21 mouse cellular contexts compared by ENCODE assay signal in genomic region chr10:98611707-98612360, GRCm38 (mm10).
"Had no signal": no experiment of that assay in that cellular context is flagged by ENCODE, and none has a peak within 500 bp of the region (broad histone marks: within the 10 kb centered on the region; RNA-seq: fewer than 3 reads in every experiment).

No protein-coding gene starts in this region.

- H3K27me3 ChIP-seq: kidney, embryonic 15.5 days; limb, embryonic 12.5 days; limb, embryonic 15.5 days; midbrain, embryonic 12.5 days; midbrain, embryonic 15.5 days; neural tube, embryonic 12.5 days; neural tube, embryonic 15.5 days; stomach, embryonic 15.5 days had no signal

- H3K4me2 ChIP-seq: kidney, embryonic 15.5 days; limb, embryonic 12.5 days; limb, embryonic 15.5 days; lung, embryonic 14.5 days; midbrain, embryonic 12.5 days; midbrain, embryonic 15.5 days; neural tube, embryonic 12.5 days; neural tube, embryonic 15.5 days; stomach, embryonic 15.5 days had no signal

- ATAC-seq: lung, postnatal 0 days; midbrain, embryonic 15.5 days had no signal

- H3K9me3 ChIP-seq: kidney, embryonic 15.5 days; limb, embryonic 12.5 days; limb, embryonic 15.5 days; midbrain, embryonic 12.5 days; midbrain, embryonic 15.5 days; neural tube, embryonic 12.5 days; neural tube, embryonic 15.5 days; stomach, embryonic 15.5 days had no signal

- H3K9ac ChIP-seq: kidney, embryonic 15.5 days; limb, embryonic 12.5 days; limb, embryonic 15.5 days; lung, embryonic 14.5 days; midbrain, embryonic 12.5 days; midbrain, embryonic 15.5 days; neural tube, embryonic 12.5 days; neural tube, embryonic 15.5 days; stomach, embryonic 15.5 days had no signal

- DNase-seq: kidney, adult 11 months; kidney, adult 8-10 months; kidney, postnatal 10 days; kidney, postnatal 36 days; left cerebral cortex, postnatal 4 days; lung, embryonic 14.5 days; right cerebral cortex, adult 18-20 months; right cerebral cortex, postnatal 14 days; right cerebral cortex, postnatal 4 days; spleen, adult 18-20 months; thymus, postnatal 25 days had no signal

- H3K4me3 ChIP-seq: kidney, embryonic 15.5 days; limb, embryonic 12.5 days; limb, embryonic 15.5 days; midbrain, embryonic 12.5 days; midbrain, embryonic 15.5 days; neural tube, embryonic 12.5 days; neural tube, embryonic 15.5 days; stomach, embryonic 15.5 days had no signal

- H3K27ac ChIP-seq: kidney, embryonic 15.5 days; limb, embryonic 12.5 days; limb, embryonic 15.5 days; macrophage; midbrain, embryonic 12.5 days; midbrain, embryonic 15.5 days; neural tube, embryonic 12.5 days; neural tube, embryonic 15.5 days; stomach, embryonic 15.5 days had no signal

- H3K4me1 ChIP-seq: kidney, embryonic 15.5 days; limb, embryonic 12.5 days; limb, embryonic 15.5 days; midbrain, embryonic 12.5 days; midbrain, embryonic 15.5 days; neural tube, embryonic 12.5 days; neural tube, embryonic 15.5 days; stomach, embryonic 15.5 days had no signal

- H3K36me3 ChIP-seq: kidney, embryonic 15.5 days; limb, embryonic 12.5 days; limb, embryonic 15.5 days; midbrain, embryonic 12.5 days; midbrain, embryonic 15.5 days; neural tube, embryonic 12.5 days; neural tube, embryonic 15.5 days; stomach, embryonic 15.5 days had no signal
